Mouse (Mus musculus): Measurements from ENCODE around the gene Apba2.

- TF ChIP-seq USF1 (IDR thresholded peaks at IDR 0.05; ENCODE audit: low read depth) (no peak), MAX (IDR thresholded peaks at IDR 0.05; ENCODE audit: low read depth) (no peak), POLR2A (IDR thresholded peaks at IDR 0.05; ENCODE audit: insufficient read length, low read depth) (no peak), CEBPB (IDR thresholded peaks at IDR 0.05; ENCODE audit: insufficient read depth, poor library complexity, severe bottlenecking) (no peak), E2F4 (IDR thresholded peaks at IDR 0.05; ENCODE audit: insufficient read depth) (no peak), TCF12 (IDR thresholded peaks at IDR 0.05; ENCODE audit: insufficient read depth, poor library complexity, severe bottlenecking) (no peak), POLR2AphosphoS2 (IDR thresholded peaks at IDR 0.05; ENCODE audit: insufficient read length, low read depth) (no peak), TCF3 (IDR thresholded peaks at IDR 0.05; ENCODE audit: insufficient read length, low read depth) (no peak)
These were observed 49.4 kb downstream of the Apba2 start for GRCm38 (mm10) chr7:64550856-64551255.

All from myocyte (in vitro differentiated cells).